Mouse (Mus musculus): ENCODE results near the gene Tmem126b.

DNA sequence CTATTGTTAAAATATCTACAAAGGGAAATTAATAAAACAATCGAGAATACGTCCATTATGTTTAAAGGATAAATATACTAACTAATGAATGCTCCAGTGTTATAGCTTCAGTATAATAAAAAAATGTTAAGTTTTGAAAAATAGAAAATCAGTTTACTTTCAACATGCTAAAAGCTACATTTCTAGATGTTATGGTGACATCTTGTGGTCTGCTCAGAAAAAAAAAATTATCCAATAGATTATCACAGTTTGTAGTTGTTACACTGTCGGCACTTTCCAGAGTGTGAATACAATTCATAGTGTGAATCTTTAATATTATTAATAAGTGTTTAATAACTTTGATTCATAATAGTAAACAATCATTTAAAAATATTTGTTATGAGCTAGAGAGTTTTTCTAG, 32.3 kb upstream of the Tmem126b start:
- TF ChIP-seq CTCF (IDR thresholded peaks at IDR 0.05; ENCODE audit: borderline replicate concordance, insufficient read depth, low read depth, low read length) (no peak), POLR2A (IDR thresholded peaks at IDR 0.05; ENCODE audit: borderline replicate concordance, insufficient read depth, low read length) (no peak)
